Mouse (Mus musculus) lung, adult 10 weeks (tissue): ENCODE data around the gene Lrrc42. TPM values are rescaled to one million over a fixed set of nuclear protein-coding genes. Genes with fewer than 3 reads are reported as not detected.

ENCODE experiments used
- polyA plus RNA-seq: library from polyadenylated mRNA; stranded (reverse); fragments of 350-450 nt; fragmentation: Illumina TruSeq; extraction: RNeasy Lipid Tissue Mini Kit (QIAGEN cat#74804); gene quantifications from one replicate; pipeline ENCODE4 v1.2.3, GENCODE M21; 2014; ENCODE audit warnings: low read depth, low replicate concordance; ENCODE audit not compliant: insufficient read depth

Gene Lrrc42
- polyA plus RNA-seq, result 17.8 TPM

GRCm38 (mm10) chr4:107253125-107254091 lies at the start of gene Lrrc42, which contains the start of gene Hspb11:
Gene Lrrc42, minus strand, starts transcription at chr4:107253532.
Gene Hspb11, plus strand, starts transcription at chr4:107253593.

GRCm38 (mm10) chr4:107208880-107209279 lies 44.5 kb downstream of the Lrrc42 start, which contains the start of gene Ldlrad1:
Gene Ldlrad1, plus strand, starts transcription at chr4:107209180.

Other genes with a start within 250 kb of the Lrrc42 start
- 35.0 TPM for gene Mrpl37, start 186.7 kb downstream of the Lrrc42 start, polyA plus RNA-seq
- 7.2 TPM for gene Cyb5rl, start 186.5 kb downstream of the Lrrc42 start, polyA plus RNA-seq
- gene Cdcp2, start 156.6 kb downstream of the Lrrc42 start, polyA plus RNA-seq, result not detected
- 358 TPM for gene Tmem59, start 75.1 kb downstream of the Lrrc42 start, polyA plus RNA-seq
- gene Tceanc2, start 74.4 kb downstream of the Lrrc42 start, polyA plus RNA-seq, result 11.5 TPM
- 10.0 TPM for gene Ldlrad1, start 44.4 kb downstream of the Lrrc42 start, polyA plus RNA-seq
- 35.7 TPM for gene Hspb11, start 61 bp upstream of the Lrrc42 start, polyA plus RNA-seq
- gene Dio1, start 53.6 kb upstream of the Lrrc42 start, polyA plus RNA-seq, result 0.45 TPM
- 49.5 TPM for gene Yipf1, start 60.8 kb upstream of the Lrrc42 start, polyA plus RNA-seq
- gene Ndc1, start 114.3 kb upstream of the Lrrc42 start, polyA plus RNA-seq, result 2.3 TPM
- not detected for gene Glis1, start 181.1 kb upstream of the Lrrc42 start, polyA plus RNA-seq